Mouse (Mus musculus): ENCODE data around the gene Sema4c. TPM values are rescaled to one million over a fixed set of nuclear protein-coding genes. Genes with fewer than 3 reads are reported as not detected.

The Sema4c gene
- total and polyA plus RNA-seq, 3 experiments, result 0.19 to 1.4 TPM; not detected in 1

DNA sequence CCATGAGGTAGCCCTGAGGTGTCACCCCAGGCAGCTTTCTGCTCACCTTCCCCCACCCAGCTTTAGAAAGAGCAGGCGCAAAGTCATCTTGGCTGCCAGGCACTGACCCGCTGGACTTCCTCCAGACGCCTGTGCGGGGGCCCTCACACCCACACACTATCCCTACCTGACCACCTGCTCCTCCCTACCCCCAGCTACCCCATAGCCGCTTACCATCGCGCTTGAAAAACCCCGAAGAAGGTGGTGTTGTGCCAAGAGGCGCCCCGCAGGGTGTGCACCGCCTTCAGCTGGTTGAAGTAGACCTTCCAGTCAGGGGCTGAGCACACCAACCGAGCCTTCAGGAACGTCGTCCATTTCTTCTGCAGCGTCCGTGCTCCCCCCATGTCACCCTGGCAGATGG is 5.6 kb downstream of the Sema4c start:
- H3K36me3 ChIP-seq (ENCODE audit: control insufficient read depth in 1 of 2, insufficient read depth in 2 of 2, low read length in 2 of 2), result no peaks in the 10 kb centered on the region

DNA sequence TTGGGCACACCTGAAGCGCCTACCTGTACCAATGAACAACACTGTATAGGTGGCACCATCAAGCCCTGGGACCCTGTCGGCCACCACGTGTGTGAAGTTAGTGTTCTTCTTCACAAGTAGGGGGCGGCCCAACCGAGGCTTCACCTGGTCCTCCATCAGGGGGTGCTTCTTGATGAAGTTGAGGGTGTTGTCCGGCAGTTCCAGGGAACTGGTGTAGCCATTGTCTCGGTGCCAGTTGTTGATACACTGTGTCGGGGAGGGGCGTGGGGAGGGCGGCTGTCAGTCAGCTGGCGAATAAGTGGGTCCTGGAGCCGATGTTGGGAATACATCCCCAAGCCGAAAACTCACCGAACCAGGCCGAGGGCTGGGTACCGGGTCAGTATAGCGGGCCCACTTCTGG is 6.2 kb downstream of the Sema4c start:
- no peaks in the 10 kb centered on the region for H3K27me3 ChIP-seq (ENCODE audit: control insufficient read depth in 1 of 2, insufficient read depth in 2 of 2, low read length in 2 of 2)
- no peak for TF ChIP-seq MEF2A (IDR thresholded peaks at IDR 0.05; ENCODE audit: extremely low read depth, insufficient replicate concordance, low read depth, low read length, poor library complexity, severe bottlenecking)
- no peak for TF ChIP-seq CHD1 (IDR thresholded peaks at IDR 0.05; ENCODE audit: low read depth, low read length)
- TF ChIP-seq MAX (IDR thresholded peaks at IDR 0.05; ENCODE audit: low read length), result no peak
- no peak for TF ChIP-seq NRF1 (IDR thresholded peaks at IDR 0.05; ENCODE audit: insufficient read depth, low read depth, low read length, poor library complexity, severe bottlenecking)
- TF ChIP-seq KAT2A (conservative IDR thresholded peaks at IDR 0.05; ENCODE audit: low read depth, low read length), result no peak
- no peak for TF ChIP-seq CHD2 (IDR thresholded peaks at IDR 0.05; ENCODE audit: low read length)
- TF ChIP-seq POLR2AphosphoS2 (IDR thresholded peaks at IDR 0.05; ENCODE audit: low read length), result no peak
- H3K36me3 ChIP-seq (ENCODE audit: control insufficient read depth in 1 of 2, insufficient read depth in 2 of 2, low read length in 2 of 2), result no peaks in the 10 kb centered on the region
- no peak overlapping the region for H3K4me3 ChIP-seq (ENCODE audit: control insufficient read depth in 1 of 2, insufficient read depth in 1 of 2, low read depth in 2 of 2, low read length in 2 of 2)
- H3K9ac ChIP-seq (ENCODE audit: control insufficient read depth, low read depth, low read length, poor library complexity, severe bottlenecking), result no peak overlapping the region
- DNase-seq (ENCODE audit: low read depth, low spot score), result no peak
- no peaks in the 10 kb centered on the region for H3K9me3 ChIP-seq (replicated peaks; ENCODE audit: insufficient read depth, low read length)
- H3K79me2 ChIP-seq (ENCODE audit: control insufficient read depth, insufficient read depth, low read length, poor library complexity), result peaks cover under 1% of the 10 kb centered on the region; the same call in 1 of the 2 replicates
- H3K4me1 ChIP-seq (ENCODE audit: control insufficient read depth in 1 of 2, insufficient read depth in 2 of 2, low read length in 2 of 2), result peaks cover 0 to 3% of the 10 kb centered on the region in 2 experiments; a peak in 2 of 4 replicates
- H3K27ac ChIP-seq (ENCODE audit: control insufficient read depth, low read depth, low read length), result no peak overlapping the region

More for the DNA sequence above, 5.6 kb downstream of the Sema4c start:
- Histone ChIP-seq H3K27ac (ENCODE audit: control insufficient read depth, low read depth, low read length) (no peak overlapping the region), H3K9ac (ENCODE audit: control insufficient read depth, low read depth, low read length, poor library complexity, severe bottlenecking) (no peak overlapping the region), H3K9me3 (replicated peaks; ENCODE audit: insufficient read depth, low read length) (no peaks in the 10 kb centered on the region), H3K27me3 (ENCODE audit: control insufficient read depth in 1 of 2, insufficient read depth in 2 of 2, low read length in 2 of 2) (peaks cover 0 to under 1% of the 10 kb centered on the region in 2 experiments; a peak in 2 of 4 replicates), H3K4me1 (ENCODE audit: control insufficient read depth in 1 of 2, insufficient read depth in 2 of 2, low read length in 2 of 2) (peaks cover 0 to 1% of the 10 kb centered on the region in 2 experiments; a peak in 2 of 4 replicates), H3K79me2 (ENCODE audit: control insufficient read depth, insufficient read depth, low read length, poor library complexity) (no peaks in the 10 kb centered on the region; the same call in 1 of the 2 replicates), H3K4me3 (ENCODE audit: control insufficient read depth in 1 of 2, insufficient read depth in 1 of 2, low read depth in 2 of 2, low read length in 2 of 2) (no peak overlapping the region)
- DNase-seq (ENCODE audit: low read depth, low spot score), result no peak
- TF ChIP-seq RAD21 (IDR thresholded peaks at IDR 0.05; ENCODE audit: low read depth, low read length) (no peak), MEF2A (IDR thresholded peaks at IDR 0.05; ENCODE audit: extremely low read depth, insufficient replicate concordance, low read depth, low read length, poor library complexity, severe bottlenecking) (no peak), GATA1 (IDR thresholded peaks at IDR 0.05; ENCODE audit: low read depth, low read length) (no peak), POLR2AphosphoS5 (IDR thresholded peaks at IDR 0.05; ENCODE audit: borderline replicate concordance, low read depth, low read length) (no peak), EP300 (IDR thresholded peaks at IDR 0.05; ENCODE audit: low read depth in 1 of 2, low read length in 2 of 2) (no peak), MAFK (IDR thresholded peaks at IDR 0.05; ENCODE audit: borderline replicate concordance, low read depth, low read length) (no peak), SMC3 (IDR thresholded peaks at IDR 0.05; ENCODE audit: low read depth, low read length) (no peak), TCF12 (IDR thresholded peaks at IDR 0.05; ENCODE audit: low read depth, low read length) (no peak), BHLHE40 (IDR thresholded peaks at IDR 0.05; ENCODE audit: borderline replicate concordance, low read depth, low read length) (no peak), KAT2A (conservative IDR thresholded peaks at IDR 0.05; ENCODE audit: low read depth, low read length) (no peak), CHD1 (IDR thresholded peaks at IDR 0.05; ENCODE audit: low read depth, low read length) (no peak), TAL1 (IDR thresholded peaks at IDR 0.05; ENCODE audit: low read length) (no peak), CTCF (IDR thresholded peaks at IDR 0.05 in 2 of 3, conservative IDR thresholded peaks at IDR 0.05 in 1 of 3; ENCODE audit: control insufficient read depth in 1 of 3, insufficient read depth in 1 of 3, low read depth in 2 of 3, low read length in 3 of 3, poor library complexity in 1 of 3, severe bottlenecking in 1 of 3) (no peak), NELFE (IDR thresholded peaks at IDR 0.05; ENCODE audit: low read depth, low read length) (no peak)
